Mouse (Mus musculus) heart, embryonic 14.5 days (tissue): ENCODE measurements around the gene Lipt1. TPM values are rescaled to one million over a fixed set of nuclear protein-coding genes. Genes with fewer than 3 reads are reported as not detected.

ENCODE experiments used
- ATAC-seq: fragments of 200-750 bp; cut with Nextera tagmentation; 2 replicates; pipeline ENCODE4 v1.8.0; 2017; ENCODE audit warnings: low read depth, moderate TSS enrichment; ENCODE audit not compliant: insufficient number of reproducible peaks, insufficient read depth, low FRiP score
- H3K27ac ChIP-seq, 2 experiments: fragments of 200-500 bp in 1 of 2; fragments of 300-500 bp in 1 of 2; sonication (generic) in 1 of 2; replicated peaks in 1 of 2; 2 replicates each; pipeline ENCODE4 v1.5.1; 2012 to 2014; ENCODE audit warnings: low read depth in 2 of 2, low read length in 2 of 2, control low read depth in 1 of 2, mild to moderate bottlenecking in 1 of 2, mixed read lengths in 1 of 2; ENCODE audit not compliant: control insufficient read depth in 1 of 2, insufficient read depth in 1 of 2
- H3K27me3 ChIP-seq: fragments of 300-500 bp; sonication (generic); 2 replicates; pipeline ENCODE4 v1.6.1; 2014; ENCODE audit warnings: mild to moderate bottlenecking, low read length, control low read depth; ENCODE audit not compliant: control insufficient read depth, insufficient read depth
- H3K36me3 ChIP-seq: fragments of 300-500 bp; sonication (generic); 2 replicates; pipeline ENCODE4 v1.6.1; 2014; ENCODE audit warnings: mild to moderate bottlenecking, control low read depth, low read length, mixed read lengths; ENCODE audit not compliant: control insufficient read depth, insufficient read depth
- H3K4me1 ChIP-seq, 2 experiments: fragments of 200-500 bp in 1 of 2; fragments of 300-500 bp in 1 of 2; sonication (generic) in 1 of 2; 2 replicates each; pipeline ENCODE4 v1.6.1; 2012 to 2014; ENCODE audit warnings: low read length in 2 of 2, control low read depth in 1 of 2, mixed read lengths in 1 of 2; ENCODE audit not compliant: control insufficient read depth in 2 of 2, insufficient read depth in 2 of 2
- H3K4me2 ChIP-seq: fragments of 300-500 bp; sonication (generic); 2 replicates; pipeline ENCODE4 v1.6.1; 2014; ENCODE audit warnings: mild to moderate bottlenecking, low read length
- H3K4me3 ChIP-seq, 2 experiments: fragments of 200-500 bp in 1 of 2; fragments of 300-500 bp in 1 of 2; sonication (generic) in 1 of 2; 2 replicates each; pipeline ENCODE4 v1.5.1; 2012 to 2014; ENCODE audit warnings: low read length in 2 of 2, mild to moderate bottlenecking in 2 of 2, control low read depth in 1 of 2, low read depth in 1 of 2, moderate library complexity in 1 of 2; ENCODE audit not compliant: control insufficient read depth in 1 of 2, insufficient read depth in 1 of 2
- H3K9ac ChIP-seq: fragments of 300-500 bp; sonication (generic); 2 replicates; pipeline ENCODE4 v1.6.1; 2014; ENCODE audit warnings: mild to moderate bottlenecking, low read length
- H3K9me3 ChIP-seq: fragments of 300-500 bp; sonication (generic); 2 replicates; pipeline ENCODE4 v1.6.1; 2016; ENCODE audit warnings: low read length, control low read depth; ENCODE audit not compliant: control insufficient read depth
- WGBS: fragments of 180-500 bp; shearing (Covaris S2); extraction: QIAGEN DNeasy Blood & Tissue Kit; methylation state at CpG from one replicate; pipeline ENCODE4 v1.1.7; 2014; 5-methylcytosine and 5-hydroxymethylcytosine counted together
- polyA plus RNA-seq: library from polyadenylated mRNA; unstranded; fragments of >200 nt; fragmentation: Nextera tagmentation; extraction: Ambion mirVana; gene quantifications from 2 replicates; pipeline ENCODE4 v1.2.1, GENCODE M21; 2014

Gene Lipt1
- polyA plus RNA-seq, result 7.4 and 8.2 TPM in 2 replicates

- H3K9me3 ChIP-seq, result peaks cover 3% of the 10 kb centered on the region; the same call in 1 of the 2 replicates
- WGBS, result 3% methylated on average over 7 of the region's 7 CpGs
- H3K36me3 ChIP-seq, result peaks cover 21% of the 10 kb centered on the region
- H3K4me1 ChIP-seq, result peaks cover 2 to 7% of the 10 kb centered on the region in 2 experiments; a peak in 2 of 4 replicates
- H3K9ac ChIP-seq, result peak within 1 kb of the TSS; percentile 73
- H3K4me3 ChIP-seq, result peak within 1 kb of the TSS; percentile 58 to 63
- peak; percentile 66 for ATAC-seq
- H3K4me2 ChIP-seq, result peak within 1 kb of the TSS; percentile 87
- H3K27me3 ChIP-seq, result no peaks in the 10 kb centered on the region; the same call in 1 of the 2 replicates
- H3K27ac ChIP-seq, result peak within 1 kb of the TSS; percentile 77 to 80
These were observed at the start of gene Lipt1 for GRCm38 (mm10) chr1:37871704-37872103. Lipt1 (plus strand) TSS chr1:37871738.

- Histone ChIP-seq H3K9ac (no peak overlapping the region), H3K4me3 (no peak overlapping the region)
- 35% methylated on average over 2 of the region's 2 CpGs for WGBS
These were observed 39.9 kb upstream of the Lipt1 start for GRCm38 (mm10) chr1:37831681-37832080.

GRCm38 (mm10) chr1:37846878-37847277, 24.7 kb upstream of the Lipt1 start:
- Histone ChIP-seq H3K9ac (no peak overlapping the region), H3K4me2 (no peak overlapping the region), H3K4me1 (peaks cover 2 to 4% of the 10 kb centered on the region in 2 experiments; a peak in 2 of 4 replicates), H3K4me3 (no peak overlapping the region), H3K27me3 (no peaks in the 10 kb centered on the region), H3K9me3 (no peaks in the 10 kb centered on the region), H3K27ac (no peak overlapping the region), H3K36me3 (no peaks in the 10 kb centered on the region)
- WGBS, result 79% methylated on average over 8 of the region's 8 CpGs
- ATAC-seq, result no peak

More at GRCm38 (mm10) chr1:37831681-37832080, 39.9 kb upstream of the Lipt1 start:
- Histone ChIP-seq H3K27me3 (no peaks in the 10 kb centered on the region), H3K36me3 (0 out of 2 replicates have a peak, but pooled peaks cover 10% of the 10 kb centered on the region), H3K4me2 (no peak overlapping the region), H3K4me1 (no peaks in the 10 kb centered on the region), H3K9me3 (no peaks in the 10 kb centered on the region), H3K27ac (no peak overlapping the region)
- no peak for ATAC-seq

GRCm38 (mm10) chr1:37850696-37851095, 20.8 kb upstream of the Lipt1 start:
- H3K4me2 ChIP-seq, result no peak overlapping the region
- H3K4me1 ChIP-seq, result peaks cover 2 to 4% of the 10 kb centered on the region in 2 experiments; a peak in 2 of 4 replicates
- H3K9ac ChIP-seq, result no peak overlapping the region
- no peaks in the 10 kb centered on the region for H3K36me3 ChIP-seq
- no peaks in the 10 kb centered on the region for H3K9me3 ChIP-seq
- no peaks in the 10 kb centered on the region for H3K27me3 ChIP-seq
- no peak overlapping the region for H3K27ac ChIP-seq
- no peak overlapping the region for H3K4me3 ChIP-seq
- ATAC-seq, result no peak
- 17% methylated on average over 2 of the region's 2 CpGs for WGBS

GRCm38 (mm10) chr1:37864511-37865400, 6.8 kb upstream of the Lipt1 start:
- Histone ChIP-seq H3K9ac (peak overlapping the region; percentile 74), H3K4me3 (peak overlapping the region; percentile 61 to 90), H3K36me3 (no peaks in the 10 kb centered on the region), H3K9me3 (no peaks in the 10 kb centered on the region; the same call in 1 of the 2 replicates), H3K4me2 (peak overlapping the region; percentile 86), H3K27ac (peak overlapping the region; percentile 83 to 94), H3K27me3 (no peaks in the 10 kb centered on the region; the same call in 1 of the 2 replicates), H3K4me1 (peaks cover 2 to 4% of the 10 kb centered on the region in 2 experiments; a peak in 2 of 4 replicates)
- WGBS, result under 1% methylated on average over 72 of the region's 90 CpGs
- peak; percentile 98 for ATAC-seq

- no peaks in the 10 kb centered on the region; the same call in 1 of the 2 replicates for H3K27me3 ChIP-seq
- 11% methylated on average over 23 of the region's 23 CpGs for WGBS
- no peak for ATAC-seq
- H3K4me1 ChIP-seq, result peaks cover 2 to 4% of the 10 kb centered on the region in 2 experiments; a peak in 2 of 4 replicates
- H3K9me3 ChIP-seq, result no peaks in the 10 kb centered on the region; the same call in 1 of the 2 replicates
- peak overlapping the region; percentile 71 for H3K4me2 ChIP-seq
- peak overlapping the region; percentile 83 to 94 for H3K27ac ChIP-seq
- no peaks in the 10 kb centered on the region for H3K36me3 ChIP-seq
- peak overlapping the region; percentile 74 for H3K9ac ChIP-seq
- H3K4me3 ChIP-seq, result peak overlapping the region; percentile 61 to 90
These were observed 5.9 kb upstream of the Lipt1 start for GRCm38 (mm10) chr1:37865401-37866215.

GRCm38 (mm10) chr1:37866286-37866685, 5.3 kb upstream of the Lipt1 start, which contains the start of gene Tsga10:
Tsga10 (minus strand) TSS chr1:37866429.
- Histone ChIP-seq H3K4me3 (peak within 1 kb of the TSS; percentile 61 to 90), H3K4me2 (peak within 1 kb of the TSS; percentile 71), H3K36me3 (no peaks in the 10 kb centered on the region), H3K27me3 (no peaks in the 10 kb centered on the region; the same call in 1 of the 2 replicates), H3K4me1 (peaks cover 2 to 4% of the 10 kb centered on the region in 2 experiments; a peak in 2 of 4 replicates), H3K27ac (peak within 1 kb of the TSS; percentile 83 to 94), H3K9ac (peak within 1 kb of the TSS; percentile 74), H3K9me3 (no peaks in the 10 kb centered on the region; the same call in 1 of the 2 replicates)
- WGBS, result 86% methylated on average over 6 of the region's 6 CpGs
- ATAC-seq, result no peak
